Mouse (Mus musculus): ENCODE results near the gene Cltc.

Cltc gene

DNA sequence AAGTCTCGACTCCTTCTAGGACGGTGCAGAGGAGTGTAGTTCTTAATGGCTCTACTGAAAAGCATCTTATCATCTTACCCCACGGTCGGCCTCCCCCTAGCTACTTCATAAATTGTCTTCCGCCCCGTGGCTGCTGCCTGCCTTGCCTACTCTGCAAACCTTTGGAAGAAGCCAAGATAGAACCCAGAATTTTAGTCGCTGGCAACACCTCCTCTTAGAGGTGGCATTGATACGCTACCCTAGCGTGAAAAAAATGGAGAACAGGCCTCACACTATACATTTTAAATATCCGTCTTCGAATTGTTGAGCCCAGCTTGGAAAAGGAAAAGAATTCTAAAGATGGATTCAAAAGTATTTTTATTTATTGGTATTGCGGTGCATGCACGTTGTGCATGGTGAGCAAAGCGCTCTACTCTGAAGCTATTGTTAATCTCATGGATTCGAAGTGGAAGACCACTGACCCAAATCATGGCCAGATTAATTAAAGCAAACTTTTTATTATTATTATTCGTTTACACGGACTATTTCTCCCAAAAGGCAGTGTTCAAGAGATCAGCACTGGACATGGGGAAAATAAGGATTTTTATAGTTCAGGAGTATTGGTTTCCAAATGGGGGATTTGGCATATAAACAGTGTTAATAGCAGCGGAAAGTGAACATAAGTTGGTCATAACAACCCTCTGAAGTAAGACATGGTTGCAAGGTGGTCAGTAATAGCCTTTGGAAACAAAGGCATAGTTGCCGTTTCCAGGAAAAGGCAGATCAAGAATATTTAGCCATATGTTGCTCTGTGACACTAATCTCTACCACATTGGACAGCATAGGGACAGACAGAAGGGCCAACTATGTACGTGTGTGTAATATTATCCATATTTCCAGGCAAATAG is 73.0 kb downstream of the Cltc start:
- H3K4me1 ChIP-seq (replicated peaks; ENCODE audit: low read depth, low read length): peaks cover 38% of the 10 kb centered on the region
- H3K4me3 ChIP-seq (replicated peaks; ENCODE audit: low read length): peak overlapping the region; percentile 98
- H3K9me3 ChIP-seq (ENCODE audit: low read length): no peaks in the 10 kb centered on the region
- TF ChIP-seq POU5F1 (IDR thresholded peaks at IDR 0.05; ENCODE audit: borderline replicate concordance, low read length) (no peak), NANOG (IDR thresholded peaks at IDR 0.05; ENCODE audit: borderline replicate concordance, low read length) (no peak), CTCF (conservative IDR thresholded peaks at IDR 0.05; ENCODE audit: low read length) (no peak)
- no peaks in the 10 kb centered on the region for H3K27me3 ChIP-seq (ENCODE audit: insufficient read depth, low read length)
- H3K36me3 ChIP-seq (ENCODE audit: insufficient read depth, low read length): peaks cover 43% of the 10 kb centered on the region

DNA sequence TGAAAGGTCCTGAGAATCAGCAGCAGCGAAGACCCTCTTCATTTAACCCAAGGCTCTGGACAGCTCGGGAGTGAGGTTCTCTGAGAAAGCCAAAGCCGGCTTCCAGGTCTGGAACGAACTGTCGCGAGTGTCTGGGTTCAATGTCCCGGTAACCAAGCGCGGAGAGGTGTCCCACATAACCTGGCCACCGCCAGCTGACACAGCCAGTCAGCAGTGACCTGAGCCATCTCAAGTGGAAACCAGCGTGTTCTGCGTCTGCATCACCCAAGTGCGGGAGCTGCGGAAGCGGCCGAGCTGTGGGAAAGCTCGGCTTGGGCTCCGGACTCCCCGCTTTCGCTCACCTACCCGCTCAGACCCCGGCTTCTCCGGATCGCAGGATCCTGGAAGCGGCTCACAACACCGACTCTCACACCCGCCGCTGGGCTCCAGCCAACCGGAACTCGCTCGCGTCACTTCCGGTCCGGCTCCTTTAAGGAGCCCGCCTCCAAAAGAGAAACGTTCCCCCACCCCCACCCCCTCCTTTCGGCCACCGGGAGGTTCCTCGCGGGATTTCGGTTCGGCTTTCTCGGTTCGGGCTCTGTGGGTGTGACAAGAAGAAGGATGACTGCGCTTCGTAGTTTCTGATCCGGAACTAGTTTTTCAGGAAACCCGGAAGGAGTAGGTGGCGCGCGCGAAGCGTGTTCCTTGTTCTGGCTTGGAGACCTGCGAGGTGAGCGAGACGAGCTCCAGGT is 73.8 kb downstream of the Cltc start, which contains the start of the genes Vmp1 and Ptrh2:
TSS of gene Vmp1 (minus strand) at position 442 of the 731 bp plus-strand sequence.
TSS of gene Ptrh2 (plus strand) at position 591 of the 731 bp plus-strand sequence.
- peaks cover 38% of the 10 kb centered on the region for H3K4me1 ChIP-seq (replicated peaks; ENCODE audit: low read depth, low read length)
- TF ChIP-seq POU5F1 (IDR thresholded peaks at IDR 0.05; ENCODE audit: borderline replicate concordance, low read length): no peak
- no peak for TF ChIP-seq NANOG (IDR thresholded peaks at IDR 0.05; ENCODE audit: borderline replicate concordance, low read length)
- no peak for TF ChIP-seq CTCF (conservative IDR thresholded peaks at IDR 0.05; ENCODE audit: low read length)
- H3K4me3 ChIP-seq (replicated peaks; ENCODE audit: low read length): peak within 1 kb of the TSS; percentile 98
- H3K27me3 ChIP-seq (ENCODE audit: insufficient read depth, low read length): no peaks in the 10 kb centered on the region
- no peaks in the 10 kb centered on the region for H3K9me3 ChIP-seq (ENCODE audit: low read length)
- peaks cover 35% of the 10 kb centered on the region for H3K36me3 ChIP-seq (ENCODE audit: insufficient read depth, low read length)

GRCm38 (mm10) chr11:86682861-86683260 is 74.5 kb downstream of the Cltc start:
- H3K4me1 ChIP-seq (replicated peaks; ENCODE audit: low read depth, low read length): peaks cover 38% of the 10 kb centered on the region
- TF ChIP-seq NANOG (IDR thresholded peaks at IDR 0.05; ENCODE audit: borderline replicate concordance, low read length) (no peak), POU5F1 (IDR thresholded peaks at IDR 0.05; ENCODE audit: borderline replicate concordance, low read length) (no peak), CTCF (conservative IDR thresholded peaks at IDR 0.05; ENCODE audit: low read length) (no peak)
- H3K9me3 ChIP-seq (ENCODE audit: low read length): no peaks in the 10 kb centered on the region
- no peaks in the 10 kb centered on the region for H3K27me3 ChIP-seq (ENCODE audit: insufficient read depth, low read length)
- peaks cover 28% of the 10 kb centered on the region for H3K36me3 ChIP-seq (ENCODE audit: insufficient read depth, low read length)
- H3K4me3 ChIP-seq (replicated peaks; ENCODE audit: low read length): peak overlapping the region; percentile 98

GRCm38 (mm10) chr11:86681423-86681822 is 75.9 kb downstream of the Cltc start:
- Histone ChIP-seq H3K4me3 (replicated peaks; ENCODE audit: low read length) (no peak overlapping the region), H3K4me1 (replicated peaks; ENCODE audit: low read depth, low read length) (peaks cover 28% of the 10 kb centered on the region), H3K9me3 (ENCODE audit: low read length) (no peaks in the 10 kb centered on the region), H3K27me3 (ENCODE audit: insufficient read depth, low read length) (no peaks in the 10 kb centered on the region), H3K36me3 (ENCODE audit: insufficient read depth, low read length) (peaks cover 20% of the 10 kb centered on the region)
- TF ChIP-seq CTCF (conservative IDR thresholded peaks at IDR 0.05; ENCODE audit: low read length) (no peak), POU5F1 (IDR thresholded peaks at IDR 0.05; ENCODE audit: borderline replicate concordance, low read length) (no peak), NANOG (IDR thresholded peaks at IDR 0.05; ENCODE audit: borderline replicate concordance, low read length) (no peak)

GRCm38 (mm10) chr11:86680729-86681128 is 76.6 kb downstream of the Cltc start:
- Histone ChIP-seq H3K9me3 (ENCODE audit: low read length) (no peaks in the 10 kb centered on the region), H3K4me1 (replicated peaks; ENCODE audit: low read depth, low read length) (peaks cover 21% of the 10 kb centered on the region), H3K27me3 (ENCODE audit: insufficient read depth, low read length) (no peaks in the 10 kb centered on the region), H3K36me3 (ENCODE audit: insufficient read depth, low read length) (peaks cover 14% of the 10 kb centered on the region), H3K4me3 (replicated peaks; ENCODE audit: low read length) (no peak overlapping the region)
- no peak for TF ChIP-seq NANOG (IDR thresholded peaks at IDR 0.05; ENCODE audit: borderline replicate concordance, low read length)
- TF ChIP-seq CTCF (conservative IDR thresholded peaks at IDR 0.05; ENCODE audit: low read length): no peak
- TF ChIP-seq POU5F1 (IDR thresholded peaks at IDR 0.05; ENCODE audit: borderline replicate concordance, low read length): no peak

DNA sequence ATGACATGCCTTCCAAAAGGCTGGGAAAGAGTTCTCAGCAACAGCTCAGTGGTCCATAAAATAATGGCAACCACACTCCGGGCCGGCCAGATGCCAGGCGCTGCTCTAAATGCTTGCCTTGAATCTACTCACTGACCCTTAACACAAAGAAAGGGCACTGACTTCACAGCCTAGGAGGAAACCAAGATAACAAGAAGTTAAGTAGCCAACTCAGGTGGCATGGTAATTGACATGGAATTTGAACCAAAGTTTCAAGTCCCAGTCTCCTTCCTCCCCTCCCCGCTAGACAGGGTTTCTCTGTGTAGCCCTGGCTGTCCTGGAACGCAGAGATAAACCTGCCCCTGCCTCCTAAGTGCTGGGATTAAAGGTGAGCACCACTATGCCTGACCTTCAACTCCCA is 78.4 kb downstream of the Cltc start:
- Histone ChIP-seq H3K9me3 (ENCODE audit: low read length) (no peaks in the 10 kb centered on the region), H3K36me3 (ENCODE audit: insufficient read depth, low read length) (peaks cover 8% of the 10 kb centered on the region; the same call in 1 of the 2 replicates), H3K4me3 (replicated peaks; ENCODE audit: low read length) (no peak overlapping the region), H3K27me3 (ENCODE audit: insufficient read depth, low read length) (no peaks in the 10 kb centered on the region), H3K4me1 (replicated peaks; ENCODE audit: low read depth, low read length) (peaks cover 8% of the 10 kb centered on the region)
- TF ChIP-seq NANOG (IDR thresholded peaks at IDR 0.05; ENCODE audit: borderline replicate concordance, low read length) (no peak), POU5F1 (IDR thresholded peaks at IDR 0.05; ENCODE audit: borderline replicate concordance, low read length) (no peak), CTCF (conservative IDR thresholded peaks at IDR 0.05; ENCODE audit: low read length) (no peak)

DNA sequence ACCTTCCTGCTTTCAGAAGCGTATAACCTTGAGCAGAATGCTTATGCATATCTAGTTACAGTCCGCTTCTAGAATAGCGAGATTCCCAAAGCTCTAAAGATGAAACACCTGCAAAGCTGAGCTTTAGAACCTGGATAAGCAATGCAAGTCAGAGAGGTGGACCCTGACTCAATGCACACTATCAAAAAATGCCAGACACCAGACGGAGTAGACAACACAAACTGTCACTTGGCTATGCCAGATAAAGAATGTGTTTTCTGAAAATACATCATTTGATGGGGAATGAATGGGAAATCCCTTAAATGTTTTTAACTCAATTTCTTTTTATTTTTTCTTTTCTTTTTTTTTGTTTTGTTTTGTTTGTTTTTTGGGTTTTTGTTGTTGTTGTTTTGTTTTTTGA is 81.8 kb downstream of the Cltc start:
- H3K27me3 ChIP-seq (ENCODE audit: insufficient read depth, low read length): no peaks in the 10 kb centered on the region
- no peaks in the 10 kb centered on the region for H3K9me3 ChIP-seq (ENCODE audit: low read length)
- H3K4me1 ChIP-seq (replicated peaks; ENCODE audit: low read depth, low read length): no peaks in the 10 kb centered on the region
- TF ChIP-seq CTCF (conservative IDR thresholded peaks at IDR 0.05; ENCODE audit: low read length) (no peak), POU5F1 (IDR thresholded peaks at IDR 0.05; ENCODE audit: borderline replicate concordance, low read length) (no peak), NANOG (IDR thresholded peaks at IDR 0.05; ENCODE audit: borderline replicate concordance, low read length) (no peak)
- no peak overlapping the region for H3K4me3 ChIP-seq (replicated peaks; ENCODE audit: low read length)
- H3K36me3 ChIP-seq (ENCODE audit: insufficient read depth, low read length): peaks cover 8% of the 10 kb centered on the region; the same call in 1 of the 2 replicates

GRCm38 (mm10) chr11:86672772-86673171 is 84.6 kb downstream of the Cltc start:
- H3K9me3 ChIP-seq (ENCODE audit: low read length): no peaks in the 10 kb centered on the region

More at GRCm38 (mm10) chr11:86672772-86673171, 84.6 kb downstream of the Cltc start:
- Histone ChIP-seq H3K4me3 (replicated peaks; ENCODE audit: low read length) (no peak overlapping the region), H3K27me3 (ENCODE audit: insufficient read depth, low read length) (no peaks in the 10 kb centered on the region), H3K36me3 (ENCODE audit: insufficient read depth, low read length) (peaks cover 8% of the 10 kb centered on the region; the same call in 1 of the 2 replicates), H3K4me1 (replicated peaks; ENCODE audit: low read depth, low read length) (no peaks in the 10 kb centered on the region)
- no peak for TF ChIP-seq POU5F1 (IDR thresholded peaks at IDR 0.05; ENCODE audit: borderline replicate concordance, low read length)
- no peak for TF ChIP-seq CTCF (conservative IDR thresholded peaks at IDR 0.05; ENCODE audit: low read length)
- TF ChIP-seq NANOG (IDR thresholded peaks at IDR 0.05; ENCODE audit: borderline replicate concordance, low read length): no peak

Data from E14TG2a.4 (cell line).